Mouse (Mus musculus) erythroblast, embryonic 14.5 days (primary cell): ENCODE results near the gene Zfp78.

Source experiments
- GATA1 ChIP-seq: IDR thresholded peaks from 2 replicates; pipeline ENCODE4 v1.6.1; 2012; ENCODE audit warnings: low read length, inconsistent platforms, mixed read lengths
- TAL1 ChIP-seq: IDR thresholded peaks from 3 replicates; pipeline ENCODE4 v1.6.1; 2012; ENCODE audit warnings: low read length, inconsistent platforms, mixed read lengths

GRCm38 (mm10) chr7:6360477-6361060 lies 2.5 kb upstream of the Zfp78 start:
- TF ChIP-seq GATA1 (no peak), TAL1 (no peak)
